Mouse (Mus musculus) erythroblast, embryonic 14.5 days (primary cell): ENCODE measurements around the gene Trmt1.

Source experiments
- GATA1 ChIP-seq: IDR thresholded peaks from 2 replicates; pipeline ENCODE4 v1.6.1; 2012; ENCODE audit warnings: low read length, inconsistent platforms, mixed read lengths
- TAL1 ChIP-seq: IDR thresholded peaks from 3 replicates; pipeline ENCODE4 v1.6.1; 2012; ENCODE audit warnings: low read length, inconsistent platforms, mixed read lengths

GRCm38 (mm10) chr8:84723571-84723900, 37.4 kb downstream of the Trmt1 start:
- TF ChIP-seq GATA1, result no peak
- TF ChIP-seq TAL1, result no peak
